Mouse (Mus musculus): ENCODE measurements at regions not wholly inside any gene's neighbourhood (a gene's known extent, or its start where the extent isn't known, plus 50 kb on each side); places are given as distances from the start of the nearest gene placed in this dataset.

- no peaks in the 10 kb centered on the region for H3K27me3 ChIP-seq (replicated peaks; ENCODE audit: control insufficient read depth, insufficient read depth, low read length)
- 69% methylated on average over 2 of the region's 2 CpGs for WGBS
- DNase-seq (ENCODE audit: low spot score) (no peak), ATAC-seq (replicated peaks; ENCODE audit: low FRiP score, low TSS enrichment, low read depth) (no peak)
- no peak overlapping the region for H3K27ac ChIP-seq (ENCODE audit: low read depth)
- H3K9ac ChIP-seq (ENCODE audit: low read length) = no peak overlapping the region
- no peaks in the 10 kb centered on the region for H3K36me3 ChIP-seq (ENCODE audit: control insufficient read depth, insufficient read depth, low read length)
- H3K4me1 ChIP-seq (replicated peaks; ENCODE audit: control insufficient read depth, insufficient read depth, low read length) = no peaks in the 10 kb centered on the region
- no peak overlapping the region for H3K4me2 ChIP-seq (ENCODE audit: low read length)
- no peaks in the 10 kb centered on the region for H3K9me3 ChIP-seq (ENCODE audit: control insufficient read depth, low read length)
- no peak overlapping the region for H3K4me3 ChIP-seq (ENCODE audit: low read depth, low read length)
Measured at GRCm38 (mm10) chr12:44006795-44007194, 203.3 kb downstream of the Dnajb9 start.

- H3K4me2 ChIP-seq (ENCODE audit: low read length) = no peak overlapping the region
- H3K27ac ChIP-seq (ENCODE audit: low read depth) = no peak overlapping the region
- no peaks in the 10 kb centered on the region for H3K27me3 ChIP-seq (replicated peaks; ENCODE audit: control insufficient read depth, insufficient read depth, low read length)
- ATAC-seq (replicated peaks; ENCODE audit: low FRiP score, low TSS enrichment, low read depth) = no peak
- WGBS = 71% methylated on average over 1 of the region's 1 CpGs
- H3K4me1 ChIP-seq (replicated peaks; ENCODE audit: control insufficient read depth, insufficient read depth, low read length) = no peaks in the 10 kb centered on the region
- DNase-seq (ENCODE audit: low spot score) = no peak
- no peak overlapping the region for H3K4me3 ChIP-seq (ENCODE audit: low read depth, low read length)
- no peak overlapping the region for H3K9ac ChIP-seq (ENCODE audit: low read length)
- H3K9me3 ChIP-seq (ENCODE audit: control insufficient read depth, low read length) = no peaks in the 10 kb centered on the region
- H3K36me3 ChIP-seq (ENCODE audit: control insufficient read depth, insufficient read depth, low read length) = no peaks in the 10 kb centered on the region
Measured at GRCm38 (mm10) chr12:43983548-43983947, 226.6 kb downstream of the Dnajb9 start.

GRCm38 (mm10) chr12:43963973-43964372 is 246.2 kb downstream of the Dnajb9 start:
- no peak for ATAC-seq (replicated peaks; ENCODE audit: low FRiP score, low TSS enrichment, low read depth)
- no peaks in the 10 kb centered on the region for H3K9me3 ChIP-seq (ENCODE audit: control insufficient read depth, low read length)
- no peaks in the 10 kb centered on the region for H3K27me3 ChIP-seq (replicated peaks; ENCODE audit: control insufficient read depth, insufficient read depth, low read length)
- WGBS = 44% methylated on average over 1 of the region's 1 CpGs
- no peaks in the 10 kb centered on the region for H3K36me3 ChIP-seq (ENCODE audit: control insufficient read depth, insufficient read depth, low read length)
- H3K27ac ChIP-seq (ENCODE audit: low read depth) = no peak overlapping the region
- H3K4me1 ChIP-seq (replicated peaks; ENCODE audit: control insufficient read depth, insufficient read depth, low read length) = no peaks in the 10 kb centered on the region
- DNase-seq (ENCODE audit: low spot score) = no peak
- H3K9ac ChIP-seq (ENCODE audit: low read length) = no peak overlapping the region
- no peak overlapping the region for H3K4me2 ChIP-seq (ENCODE audit: low read length)
- H3K4me3 ChIP-seq (ENCODE audit: low read depth, low read length) = no peak overlapping the region

- H3K4me1 ChIP-seq (replicated peaks; ENCODE audit: control insufficient read depth, insufficient read depth, low read length) = no peaks in the 10 kb centered on the region
- ATAC-seq (replicated peaks; ENCODE audit: low FRiP score, low TSS enrichment, low read depth) (no peak), DNase-seq (ENCODE audit: low spot score) (no peak)
- no peaks in the 10 kb centered on the region for H3K36me3 ChIP-seq (ENCODE audit: control insufficient read depth, insufficient read depth, low read length)
- no peak overlapping the region for H3K27ac ChIP-seq (ENCODE audit: low read depth)
- H3K27me3 ChIP-seq (replicated peaks; ENCODE audit: control insufficient read depth, insufficient read depth, low read length) = no peaks in the 10 kb centered on the region
- 82% methylated on average over 6 of the region's 6 CpGs for WGBS
- H3K9me3 ChIP-seq (ENCODE audit: control insufficient read depth, low read length) = no peaks in the 10 kb centered on the region
- no peak overlapping the region for H3K9ac ChIP-seq (ENCODE audit: low read length)
- no peak overlapping the region for H3K4me2 ChIP-seq (ENCODE audit: low read length)
- H3K4me3 ChIP-seq (ENCODE audit: low read depth, low read length) = no peak overlapping the region
Measured at GRCm38 (mm10) chr12:43962551-43963120, 247.5 kb downstream of the Dnajb9 start.

- 79% methylated on average over 5 of the region's 5 CpGs for WGBS
- Histone ChIP-seq H3K36me3 (ENCODE audit: control insufficient read depth, insufficient read depth, low read length) (no peaks in the 10 kb centered on the region), H3K27me3 (replicated peaks; ENCODE audit: control insufficient read depth, insufficient read depth, low read length) (no peaks in the 10 kb centered on the region), H3K4me1 (replicated peaks; ENCODE audit: control insufficient read depth, insufficient read depth, low read length) (0 out of 2 replicates have a peak, but pooled peaks cover 3% of the 10 kb centered on the region), H3K27ac (ENCODE audit: low read depth) (no peak overlapping the region), H3K4me3 (ENCODE audit: low read depth, low read length) (no peak overlapping the region), H3K9me3 (ENCODE audit: control insufficient read depth, low read length) (no peaks in the 10 kb centered on the region), H3K9ac (ENCODE audit: low read length) (no peak overlapping the region), H3K4me2 (ENCODE audit: low read length) (no peak overlapping the region)
- no peak for ATAC-seq (replicated peaks; ENCODE audit: low FRiP score, low TSS enrichment, low read depth)
- no peak for DNase-seq (ENCODE audit: low spot score)
Measured at GRCm38 (mm10) chr12:43924228-43924627, 285.9 kb downstream of the Dnajb9 start.

- no peaks in the 10 kb centered on the region for H3K9me3 ChIP-seq (ENCODE audit: control insufficient read depth, low read length)
- 0 out of 2 replicates have a peak, but pooled peaks cover 3% of the 10 kb centered on the region for H3K4me1 ChIP-seq (replicated peaks; ENCODE audit: control insufficient read depth, insufficient read depth, low read length)
- DNase-seq (ENCODE audit: low spot score) (no peak), ATAC-seq (replicated peaks; ENCODE audit: low FRiP score, low TSS enrichment, low read depth) (no peak)
- H3K27me3 ChIP-seq (replicated peaks; ENCODE audit: control insufficient read depth, insufficient read depth, low read length) = no peaks in the 10 kb centered on the region
- no peaks in the 10 kb centered on the region for H3K36me3 ChIP-seq (ENCODE audit: control insufficient read depth, insufficient read depth, low read length)
- no peak overlapping the region for H3K9ac ChIP-seq (ENCODE audit: low read length)
- H3K4me3 ChIP-seq (ENCODE audit: low read depth, low read length) = no peak overlapping the region
- 36% methylated on average over 4 of the region's 4 CpGs for WGBS
- H3K27ac ChIP-seq (ENCODE audit: low read depth) = no peak overlapping the region
- no peak overlapping the region for H3K4me2 ChIP-seq (ENCODE audit: low read length)
Measured at GRCm38 (mm10) chr12:43920396-43920795, 289.7 kb downstream of the Dnajb9 start.

GRCm38 (mm10) chr12:43919114-43919513 is 291.0 kb downstream of the Dnajb9 start:
- WGBS = 46% methylated on average over 3 of the region's 3 CpGs
- no peak overlapping the region for H3K4me3 ChIP-seq (ENCODE audit: low read depth, low read length)
- no peaks in the 10 kb centered on the region for H3K27me3 ChIP-seq (replicated peaks; ENCODE audit: control insufficient read depth, insufficient read depth, low read length)
- ATAC-seq (replicated peaks; ENCODE audit: low FRiP score, low TSS enrichment, low read depth) (no peak), DNase-seq (ENCODE audit: low spot score) (no peak)
- H3K27ac ChIP-seq (ENCODE audit: low read depth) = no peak overlapping the region
- H3K9ac ChIP-seq (ENCODE audit: low read length) = no peak overlapping the region
- H3K9me3 ChIP-seq (ENCODE audit: control insufficient read depth, low read length) = no peaks in the 10 kb centered on the region
- H3K36me3 ChIP-seq (ENCODE audit: control insufficient read depth, insufficient read depth, low read length) = no peaks in the 10 kb centered on the region
- H3K4me2 ChIP-seq (ENCODE audit: low read length) = no peak overlapping the region
- H3K4me1 ChIP-seq (replicated peaks; ENCODE audit: control insufficient read depth, insufficient read depth, low read length) = 0 out of 2 replicates have a peak, but pooled peaks cover 3% of the 10 kb centered on the region

- Histone ChIP-seq H3K36me3 (ENCODE audit: control insufficient read depth, insufficient read depth, low read length) (no peaks in the 10 kb centered on the region), H3K9me3 (ENCODE audit: control insufficient read depth, low read length) (no peaks in the 10 kb centered on the region), H3K4me1 (replicated peaks; ENCODE audit: control insufficient read depth, insufficient read depth, low read length) (0 out of 2 replicates have a peak, but pooled peaks cover 3% of the 10 kb centered on the region), H3K27me3 (replicated peaks; ENCODE audit: control insufficient read depth, insufficient read depth, low read length) (no peaks in the 10 kb centered on the region), H3K4me2 (ENCODE audit: low read length) (no peak overlapping the region), H3K9ac (ENCODE audit: low read length) (no peak overlapping the region), H3K4me3 (ENCODE audit: low read depth, low read length) (no peak overlapping the region), H3K27ac (ENCODE audit: low read depth) (no peak overlapping the region)
- ATAC-seq (replicated peaks; ENCODE audit: low FRiP score, low TSS enrichment, low read depth) (no peak), DNase-seq (ENCODE audit: low spot score) (no peak)
Measured at GRCm38 (mm10) chr12:43916779-43917178, 293.3 kb downstream of the Dnajb9 start.

- no peak overlapping the region for H3K27ac ChIP-seq (ENCODE audit: low read depth)
- 0 out of 2 replicates have a peak, but pooled peaks cover 3% of the 10 kb centered on the region for H3K9me3 ChIP-seq (ENCODE audit: control insufficient read depth, low read length)
- no peak for DNase-seq (ENCODE audit: low spot score)
- WGBS = 91% methylated on average over 3 of the region's 3 CpGs
- H3K4me2 ChIP-seq (ENCODE audit: low read length) = no peak overlapping the region
- no peaks in the 10 kb centered on the region for H3K36me3 ChIP-seq (ENCODE audit: control insufficient read depth, insufficient read depth, low read length)
- no peaks in the 10 kb centered on the region for H3K27me3 ChIP-seq (replicated peaks; ENCODE audit: control insufficient read depth, insufficient read depth, low read length)
- ATAC-seq (replicated peaks; ENCODE audit: low FRiP score, low TSS enrichment, low read depth) = no peak
- H3K4me3 ChIP-seq (ENCODE audit: low read depth, low read length) = no peak overlapping the region
- H3K4me1 ChIP-seq (replicated peaks; ENCODE audit: control insufficient read depth, insufficient read depth, low read length) = no peaks in the 10 kb centered on the region
- H3K9ac ChIP-seq (ENCODE audit: low read length) = no peak overlapping the region
Measured at GRCm38 (mm10) chr12:43899273-43899672, 310.9 kb downstream of the Dnajb9 start.
